Mouse (Mus musculus) urinary bladder, postnatal 36 days (tissue): Measurements from ENCODE around the gene Olfr1095.

ENCODE experiments used
- DNase-seq, 2 experiments: peaks; one replicate each; pipeline ENCODE4 v3.0.0; 2022; ENCODE audit warnings: low spot score in 2 of 2, mixed read lengths in 1 of 2

Olfr1095 gene

DNA sequence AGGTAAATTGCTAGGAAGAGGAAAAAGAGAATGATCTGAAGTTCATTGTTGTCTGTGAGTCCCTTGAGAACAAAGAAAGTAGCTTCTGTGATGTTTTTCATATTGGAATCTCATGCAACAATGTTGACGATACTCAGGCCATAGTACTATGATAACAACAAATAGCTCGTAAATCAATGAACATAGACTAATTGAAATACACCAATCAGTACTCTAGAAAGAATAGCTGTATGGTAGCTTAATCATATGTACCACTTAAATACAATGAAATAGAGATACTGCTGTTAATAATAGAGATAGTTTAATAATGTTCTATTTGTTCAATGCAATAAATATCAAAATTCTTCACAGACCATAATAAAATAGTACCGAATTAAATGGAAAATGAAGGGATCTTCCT lies at the start of gene Olfr1095:
Gene Olfr1095 (minus strand): TSS at position 101 of the 400 bp plus-strand sequence.
- no peak for DNase-seq

- DNase-seq: no peak
Observed at GRCm38 (mm10) chr2:86892116-86892515, 40.6 kb upstream of the Olfr1095 start, which contains the start of gene Olfr1097. Gene Olfr1097, minus strand, starts transcription at chr2:86892216.

GRCm38 (mm10) chr2:86874702-86875101 lies 23.2 kb upstream of the Olfr1095 start, which contains the start of gene Gm13723:
Gene Gm13723, minus strand, starts transcription at chr2:86874802.
- DNase-seq: no peak

DNA sequence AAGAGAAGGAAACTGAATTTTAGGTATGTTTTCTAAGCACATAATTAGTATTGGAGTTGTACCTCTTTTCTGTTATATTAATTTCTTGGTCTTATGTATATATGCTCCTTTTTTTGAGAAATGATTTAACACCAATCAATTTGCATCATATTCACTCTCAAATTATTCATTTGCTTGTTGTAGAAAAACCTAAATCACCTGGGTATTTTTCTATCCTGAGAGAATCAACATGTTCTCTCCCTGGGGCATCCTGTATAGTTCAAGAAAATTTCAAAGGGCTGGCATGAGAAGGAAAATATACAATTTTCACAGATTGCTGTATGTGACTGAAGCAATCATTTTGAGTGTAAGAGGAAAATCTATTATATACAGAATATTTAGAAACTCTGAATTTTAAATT lies 27.1 kb downstream of the Olfr1095 start, which contains the start of gene Olfr1094:
Gene Olfr1094 (plus strand): TSS at position 301 of the 400 bp plus-strand sequence.
- DNase-seq: no peak

DNA sequence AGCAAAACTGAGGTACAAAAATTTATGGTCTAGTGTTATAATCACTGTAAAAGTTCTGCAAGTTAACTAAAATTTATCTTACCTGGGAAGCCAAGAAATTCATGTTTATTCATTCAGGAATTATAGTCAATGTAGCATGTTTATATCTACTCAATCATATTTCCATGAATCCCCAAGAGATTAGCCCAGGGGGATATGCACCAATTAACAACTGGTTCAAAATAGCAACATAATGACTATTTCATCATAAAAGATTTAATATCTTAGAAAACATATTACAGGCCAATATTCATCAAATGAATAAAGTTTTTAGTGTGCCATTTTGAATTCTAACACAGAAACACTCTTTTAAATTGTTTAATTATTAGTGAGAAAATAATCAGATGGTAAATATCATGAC lies 41.6 kb downstream of the Olfr1095 start, which contains the start of gene Olfr141:
Gene Olfr141 (minus strand): TSS at position 101 of the 400 bp plus-strand sequence.
- DNase-seq: no peak
